Mouse (Mus musculus): ENCODE data around the gene AC131692.1. TPM values are rescaled to one million over a fixed set of nuclear protein-coding genes. Genes with fewer than 3 reads are reported as not detected.

AC131692.1 gene
- polyA plus RNA-seq, 1 experiment, result 0.07 TPM

- Histone ChIP-seq H3K79me2 (ENCODE audit: control insufficient read depth, insufficient read depth) (peaks cover 16% of the 10 kb centered on the region), H3K27me3 (ENCODE audit: control insufficient read depth, insufficient read depth, insufficient read length) (no peaks in the 10 kb centered on the region), H3K36me3 (ENCODE audit: control insufficient read depth, insufficient read depth) (peaks cover 17% of the 10 kb centered on the region), H3K4me2 (ENCODE audit: low read depth) (peak overlapping the region; percentile 95), H3K4me3 (peak overlapping the region; percentile 94), H3ac (ENCODE audit: control insufficient read depth, insufficient read length) (peak overlapping the region; percentile 46)
- TF ChIP-seq POLR2AphosphoS2 (IDR thresholded peaks at IDR 0.05; ENCODE audit: insufficient read length, low read depth) (peak; percentile 39), MYOD1 (IDR thresholded peaks at IDR 0.05; ENCODE audit: control insufficient read depth in 1 of 3, insufficient read length in 2 of 3, low read depth in 2 of 3) (no peak)
Observed at GRCm38 (mm10) chr19:6047899-6048166, 46.4 kb upstream of the AC131692.1 start.

DNA sequence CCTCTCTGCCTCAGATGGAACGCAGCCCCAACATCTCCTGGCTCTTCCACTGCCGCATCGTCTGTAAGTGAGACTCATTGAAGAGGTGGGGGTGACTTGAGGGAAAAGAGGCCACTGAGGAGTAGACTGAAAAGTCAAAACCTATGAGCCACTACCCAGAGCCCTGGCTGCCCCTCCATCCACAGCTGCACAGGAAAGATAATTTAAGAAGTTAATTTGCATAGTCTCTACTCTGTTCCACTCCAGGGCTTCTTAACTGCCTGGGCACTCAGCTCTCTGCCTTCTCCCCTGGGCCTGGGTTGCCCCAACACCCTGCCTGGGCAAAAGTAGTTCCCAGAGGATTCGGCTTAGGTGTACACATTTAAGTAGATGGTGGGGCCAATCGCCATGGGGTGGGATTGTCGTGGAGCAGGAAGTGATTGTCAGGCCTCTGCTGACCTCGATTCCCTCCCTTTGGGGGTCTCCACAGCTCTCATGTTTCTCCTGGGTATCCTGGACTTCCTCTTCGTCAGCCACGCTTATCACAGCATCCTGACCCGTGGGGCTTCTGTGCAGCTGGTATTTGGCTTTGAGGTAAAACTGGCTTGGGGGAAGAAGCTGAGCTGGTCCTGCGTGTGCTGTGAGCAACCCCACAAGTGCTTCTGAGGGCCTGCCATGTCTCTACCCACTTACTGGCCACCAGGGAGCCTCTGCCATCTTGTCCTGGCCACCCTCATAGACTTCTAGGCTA is 45.4 kb upstream of the AC131692.1 start:
- Histone ChIP-seq H3K79me2 (ENCODE audit: control insufficient read depth, insufficient read depth) (peaks cover 16% of the 10 kb centered on the region), H3K4me3 (peak overlapping the region; percentile 94), H3K27me3 (ENCODE audit: control insufficient read depth, insufficient read depth, insufficient read length) (no peaks in the 10 kb centered on the region), H3K4me2 (ENCODE audit: low read depth) (no peak overlapping the region), H3ac (ENCODE audit: control insufficient read depth, insufficient read length) (no peak overlapping the region), H3K36me3 (ENCODE audit: control insufficient read depth, insufficient read depth) (peaks cover 23% of the 10 kb centered on the region)
- peak; percentile 8 for TF ChIP-seq POLR2A (IDR thresholded peaks at IDR 0.05; ENCODE audit: insufficient read length, low read depth)
- TF ChIP-seq MYOG (IDR thresholded peaks at IDR 0.05; ENCODE audit: control insufficient read depth in 1 of 3, insufficient read depth in 1 of 3, insufficient read length in 2 of 3, low read depth in 2 of 3), result no peak
- no peak for TF ChIP-seq SRF (IDR thresholded peaks at IDR 0.05; ENCODE audit: control insufficient read depth, insufficient read length, low read depth)

- Histone ChIP-seq H3K4me3 (no peak overlapping the region), H3ac (ENCODE audit: control insufficient read depth, insufficient read length) (no peak overlapping the region), H3K27me3 (ENCODE audit: control insufficient read depth, insufficient read depth, insufficient read length) (no peaks in the 10 kb centered on the region), H3K4me2 (ENCODE audit: low read depth) (no peak overlapping the region), H3K36me3 (ENCODE audit: control insufficient read depth, insufficient read depth) (peaks cover 34% of the 10 kb centered on the region), H3K79me2 (ENCODE audit: control insufficient read depth, insufficient read depth) (peaks cover 45% of the 10 kb centered on the region)
- TF ChIP-seq TCF3 (IDR thresholded peaks at IDR 0.05; ENCODE audit: insufficient read length, low read depth), result no peak
- peak; percentile 28 for TF ChIP-seq POLR2A (IDR thresholded peaks at IDR 0.05; ENCODE audit: insufficient read length, low read depth)
- no peak for TF ChIP-seq CEBPB (IDR thresholded peaks at IDR 0.05; ENCODE audit: insufficient read depth, poor library complexity, severe bottlenecking)
Observed at GRCm38 (mm10) chr19:6052516-6052915, 41.7 kb upstream of the AC131692.1 start.

- peaks cover 40% of the 10 kb centered on the region for H3K36me3 ChIP-seq (ENCODE audit: control insufficient read depth, insufficient read depth)
- TF ChIP-seq TCF12 (IDR thresholded peaks at IDR 0.05; ENCODE audit: insufficient read depth, poor library complexity, severe bottlenecking) (no peak), REST (IDR thresholded peaks at IDR 0.05; ENCODE audit: insufficient read depth, insufficient read length) (no peak), POLR2AphosphoS2 (IDR thresholded peaks at IDR 0.05; ENCODE audit: insufficient read length, low read depth) (no peak), E2F4 (IDR thresholded peaks at IDR 0.05; ENCODE audit: insufficient read depth) (no peak), CEBPB (IDR thresholded peaks at IDR 0.05; ENCODE audit: insufficient read depth, poor library complexity, severe bottlenecking) (no peak), POLR2A (IDR thresholded peaks at IDR 0.05; ENCODE audit: insufficient read length, low read depth) (no peak), SRF (IDR thresholded peaks at IDR 0.05; ENCODE audit: control insufficient read depth, insufficient read length, low read depth) (no peak), MAX (IDR thresholded peaks at IDR 0.05; ENCODE audit: low read depth) (no peak), TCF3 (IDR thresholded peaks at IDR 0.05; ENCODE audit: insufficient read length, low read depth) (no peak), MYOD1 (IDR thresholded peaks at IDR 0.05; ENCODE audit: control insufficient read depth in 1 of 3, insufficient read length in 2 of 3, low read depth in 2 of 3) (no peak), USF1 (IDR thresholded peaks at IDR 0.05; ENCODE audit: low read depth) (no peak), MYOG (IDR thresholded peaks at IDR 0.05; ENCODE audit: control insufficient read depth in 1 of 3, insufficient read depth in 1 of 3, insufficient read length in 2 of 3, low read depth in 2 of 3) (no peak)
- H3K27me3 ChIP-seq (ENCODE audit: control insufficient read depth, insufficient read depth, insufficient read length), result no peaks in the 10 kb centered on the region
- peaks cover 47% of the 10 kb centered on the region for H3K79me2 ChIP-seq (ENCODE audit: control insufficient read depth, insufficient read depth)
- no peak overlapping the region for H3K4me3 ChIP-seq
- no peak overlapping the region for H3ac ChIP-seq (ENCODE audit: control insufficient read depth, insufficient read length)
- no peak overlapping the region for H3K4me2 ChIP-seq (ENCODE audit: low read depth)
Observed at GRCm38 (mm10) chr19:6054296-6054695, 39.9 kb upstream of the AC131692.1 start.

GRCm38 (mm10) chr19:6056696-6057095 is 37.5 kb upstream of the AC131692.1 start:
- H3K4me3 ChIP-seq, result peak overlapping the region; percentile 96
- H3K4me2 ChIP-seq (ENCODE audit: low read depth), result peak overlapping the region; percentile 86
- TF ChIP-seq POLR2AphosphoS2 (IDR thresholded peaks at IDR 0.05; ENCODE audit: insufficient read length, low read depth) (no peak), USF1 (IDR thresholded peaks at IDR 0.05; ENCODE audit: low read depth) (no peak)
- H3ac ChIP-seq (ENCODE audit: control insufficient read depth, insufficient read length), result peak overlapping the region; percentile 43
- H3K36me3 ChIP-seq (ENCODE audit: control insufficient read depth, insufficient read depth), result peaks cover 27% of the 10 kb centered on the region
- H3K27me3 ChIP-seq (ENCODE audit: control insufficient read depth, insufficient read depth, insufficient read length), result no peaks in the 10 kb centered on the region
- peaks cover 47% of the 10 kb centered on the region for H3K79me2 ChIP-seq (ENCODE audit: control insufficient read depth, insufficient read depth)

All from myocyte (in vitro differentiated cells).